Mouse (Mus musculus) liver, adult 2 months (tissue): Measurements from ENCODE around the gene Vopp1. TPM values are rescaled to one million over a fixed set of nuclear protein-coding genes. Genes with fewer than 3 reads are reported as not detected.
A peak's percentile ranks its signal among the peaks of the same experiment; 100 is the strongest.

Experiments used
- DNase-seq: peaks from one replicate; pipeline ENCODE4 v3.0.0-alpha.2; 2011; ENCODE audit warnings: low read depth, low spot score; ENCODE audit errors: extremely low read depth
- H3K27ac ChIP-seq: fragments of 200-500 bp; replicated peaks from 2 replicates; pipeline ENCODE4 v1.5.1; 2012; ENCODE audit warnings: low read depth, mild to moderate bottlenecking, control low read depth, inconsistent platforms, low read length; ENCODE audit not compliant: insufficient read depth
- H3K27me3 ChIP-seq: fragments of 200-500 bp; 2 replicates; pipeline ENCODE4 v1.6.1; 2012; ENCODE audit warnings: mild to moderate bottlenecking, moderate library complexity, low read length, inconsistent platforms; ENCODE audit not compliant: control insufficient read depth, insufficient read depth
- H3K36me3 ChIP-seq: fragments of 200-500 bp; 2 replicates; pipeline ENCODE4 v1.6.1; 2012; ENCODE audit warnings: low read length, inconsistent platforms; ENCODE audit not compliant: control insufficient read depth, insufficient read depth
- H3K4me1 ChIP-seq: fragments of 200-500 bp; 2 replicates; pipeline ENCODE4 v1.6.1; 2011; ENCODE audit warnings: low read length; ENCODE audit not compliant: control insufficient read depth, insufficient read depth
- H3K4me3 ChIP-seq: fragments of 200-500 bp; 2 replicates; pipeline ENCODE4 v1.5.1; 2011; ENCODE audit warnings: low read depth, mild to moderate bottlenecking, control low read depth, low read length, moderate library complexity; ENCODE audit not compliant: insufficient read depth
- H3K79me2 ChIP-seq: fragments of 200-500 bp; 2 replicates; pipeline ENCODE4 v1.6.1; 2012; ENCODE audit warnings: inconsistent platforms, mild to moderate bottlenecking, low read length, moderate library complexity; ENCODE audit not compliant: control insufficient read depth, insufficient read depth
- H3K9ac ChIP-seq: fragments of 200-500 bp; 2 replicates; pipeline ENCODE4 v1.6.1; 2012; ENCODE audit warnings: low read depth, mild to moderate bottlenecking, control low read depth, inconsistent platforms, low read length
- CTCF ChIP-seq: fragments of 200-500 bp; IDR thresholded peaks from 2 replicates; pipeline ENCODE4 v1.5.1; 2011; ENCODE audit warnings: low read depth, low read length, control low read depth
- POLR2A ChIP-seq: fragments of 200-500 bp; IDR thresholded peaks from 2 replicates; pipeline ENCODE4 v1.6.1; 2011; ENCODE audit warnings: low read length, control low read depth; ENCODE audit not compliant: insufficient read depth; ENCODE audit errors: extremely low read depth
- WGBS: fragments of 180-500 bp; shearing (Covaris S2); methylation state at CpG from one replicate; pipeline ENCODE4 v1.1.7; 2018; 5-methylcytosine and 5-hydroxymethylcytosine counted together
- polyA plus RNA-seq: library from polyadenylated mRNA; depleted of rRNA; stranded (reverse); fragments of >200 nt; gene quantifications from 2 replicates; pipeline ENCODE4 v1.2.3, GENCODE M21; 2012
- total RNA-seq: library from RNA; depleted of rRNA; stranded (reverse); fragments of >200 nt; gene quantifications from 2 replicates; pipeline ENCODE4 v1.2.3, GENCODE M21; 2014

Gene Vopp1
- total and polyA plus RNA-seq, 2 experiments: 1.4 to 3.0 TPM

DNA sequence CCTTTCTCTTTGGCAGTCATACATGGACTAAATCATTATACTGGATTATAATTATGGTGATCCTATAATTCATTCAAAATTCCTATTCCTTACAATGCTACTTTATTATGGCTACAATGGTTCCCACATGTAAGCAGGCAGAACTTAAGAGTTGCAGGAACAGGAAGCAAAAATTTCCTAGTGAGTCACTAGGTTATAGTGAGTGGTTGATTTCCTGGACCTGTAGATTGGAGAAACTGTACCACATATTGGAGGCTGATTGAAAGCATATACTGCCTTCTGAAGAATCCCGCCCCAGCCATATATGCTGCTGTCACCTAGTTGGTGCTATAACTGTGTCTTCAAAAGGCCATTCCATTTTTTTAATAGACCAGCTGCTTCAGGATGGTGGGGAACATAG, 82.2 kb downstream of the Vopp1 start:
- WGBS: 91% methylated on average over 1 of the region's 1 CpGs
- Histone ChIP-seq H3K9ac (no peak overlapping the region), H3K27ac (no peak overlapping the region), H3K4me1 (no peaks in the 10 kb centered on the region), H3K79me2 (no peaks in the 10 kb centered on the region), H3K36me3 (no peaks in the 10 kb centered on the region), H3K4me3 (no peak overlapping the region), H3K27me3 (no peaks in the 10 kb centered on the region)
- no peak for TF ChIP-seq CTCF
- TF ChIP-seq POLR2A: no peak
- no peak for DNase-seq

- TF ChIP-seq CTCF: no peak
- TF ChIP-seq POLR2A: no peak
- Histone ChIP-seq H3K27ac (no peak overlapping the region), H3K27me3 (no peaks in the 10 kb centered on the region), H3K36me3 (peaks cover 10% of the 10 kb centered on the region; the same call in 1 of the 2 replicates), H3K79me2 (no peaks in the 10 kb centered on the region), H3K9ac (no peak overlapping the region), H3K4me3 (no peak overlapping the region), H3K4me1 (no peaks in the 10 kb centered on the region)
- WGBS: 78% methylated on average over 1 of the region's 1 CpGs
- no peak for DNase-seq
These were observed 103.6 kb downstream of the Vopp1 start for GRCm38 (mm10) chr6:57721347-57721746.

GRCm38 (mm10) chr6:57711726-57712125, 113.2 kb downstream of the Vopp1 start:
- H3K4me3 ChIP-seq: no peak overlapping the region
- H3K4me1 ChIP-seq: no peaks in the 10 kb centered on the region
- no peak overlapping the region for H3K27ac ChIP-seq
- no peaks in the 10 kb centered on the region for H3K27me3 ChIP-seq
- no peak for DNase-seq
- 52% methylated on average over 1 of the region's 1 CpGs for WGBS
- H3K36me3 ChIP-seq: no peaks in the 10 kb centered on the region
- H3K79me2 ChIP-seq: no peaks in the 10 kb centered on the region; the same call in 1 of the 2 replicates
- TF ChIP-seq POLR2A (no peak), CTCF (no peak)
- H3K9ac ChIP-seq: no peak overlapping the region

GRCm38 (mm10) chr6:57706721-57707120, 118.2 kb downstream of the Vopp1 start:
- no peak overlapping the region; the same call in 1 of the 2 replicates for H3K4me3 ChIP-seq
- H3K4me1 ChIP-seq: peaks cover 2% of the 10 kb centered on the region; the same call in 1 of the 2 replicates
- H3K36me3 ChIP-seq: no peaks in the 10 kb centered on the region
- H3K9ac ChIP-seq: no peak overlapping the region
- no peak overlapping the region for H3K27ac ChIP-seq
- 46% methylated on average over 1 of the region's 1 CpGs for WGBS
- peaks cover 2% of the 10 kb centered on the region; the same call in 1 of the 2 replicates for H3K79me2 ChIP-seq
- TF ChIP-seq POLR2A (no peak), CTCF (no peak)
- DNase-seq: peak; percentile 59
- no peaks in the 10 kb centered on the region for H3K27me3 ChIP-seq

DNA sequence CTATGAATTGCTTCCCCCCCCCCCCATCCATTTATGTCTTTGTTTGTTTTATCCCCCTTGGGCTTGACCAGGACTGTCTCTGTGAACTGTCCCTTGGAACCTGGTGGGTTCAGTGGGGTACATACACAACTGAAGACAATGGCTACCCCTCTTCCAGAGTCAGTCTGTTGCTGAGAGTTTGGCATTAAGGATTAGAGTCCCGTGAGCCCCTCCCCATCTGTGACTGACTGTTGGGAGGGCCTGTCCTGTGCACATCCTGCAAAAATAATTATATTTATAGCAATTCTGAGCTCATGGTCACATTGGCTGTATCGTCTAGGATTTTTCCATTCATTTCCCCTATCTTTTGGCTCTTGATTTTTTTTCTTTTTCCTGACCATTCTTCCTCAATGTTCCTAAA, 121.3 kb downstream of the Vopp1 start:
- peaks cover 2% of the 10 kb centered on the region; the same call in 1 of the 2 replicates for H3K79me2 ChIP-seq
- H3K9ac ChIP-seq: peak overlapping the region; percentile 63
- H3K4me1 ChIP-seq: peaks cover 2% of the 10 kb centered on the region; the same call in 1 of the 2 replicates
- no peak for DNase-seq
- H3K27ac ChIP-seq: no peak overlapping the region
- peak overlapping the region; percentile 85 for H3K4me3 ChIP-seq
- H3K36me3 ChIP-seq: no peaks in the 10 kb centered on the region
- H3K27me3 ChIP-seq: no peaks in the 10 kb centered on the region
- TF ChIP-seq CTCF (no peak), POLR2A (no peak)
- 40% methylated on average over 2 of the region's 2 CpGs for WGBS

DNA sequence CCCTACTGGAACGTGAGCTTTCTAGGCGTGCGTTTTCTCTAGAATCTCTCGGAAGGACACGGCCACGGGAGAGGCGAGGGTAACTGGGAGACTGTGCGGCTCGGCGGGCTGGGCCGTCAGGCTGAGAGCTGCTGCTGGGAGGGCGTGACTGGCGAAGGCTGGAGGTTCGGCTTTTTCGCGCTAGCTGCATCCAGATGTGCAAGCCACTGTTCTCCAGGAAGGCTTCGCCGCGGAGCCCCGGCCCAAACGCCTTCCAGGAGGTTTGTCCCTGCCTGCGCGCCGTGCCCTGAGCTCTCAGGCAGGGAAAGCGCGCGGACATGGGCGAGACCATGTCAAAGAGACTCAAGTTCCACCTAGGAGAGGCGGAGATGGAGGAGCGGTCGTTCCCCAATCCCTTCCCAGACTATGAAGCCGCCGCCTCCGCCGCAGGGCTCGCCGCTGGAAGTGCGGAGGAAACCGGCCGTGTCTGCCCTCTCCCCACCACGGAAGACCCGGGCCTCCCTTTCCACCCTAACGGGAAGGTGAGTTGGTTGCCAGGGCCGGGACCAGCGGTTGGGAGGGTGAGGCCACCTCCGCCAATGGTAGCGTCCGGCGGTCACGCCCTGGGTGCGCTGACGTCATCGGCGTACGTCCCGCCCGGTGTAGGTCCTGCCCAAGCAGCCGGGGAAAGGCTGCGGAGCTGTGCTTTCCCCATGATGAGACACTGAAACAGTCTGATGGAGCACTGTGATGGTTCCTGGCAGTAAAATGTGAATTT, 122.0 kb downstream of the Vopp1 start:
- Histone ChIP-seq H3K27me3 (no peaks in the 10 kb centered on the region), H3K4me3 (peak overlapping the region; percentile 85), H3K36me3 (no peaks in the 10 kb centered on the region), H3K27ac (peak overlapping the region; percentile 91), H3K4me1 (peaks cover 2% of the 10 kb centered on the region; the same call in 1 of the 2 replicates), H3K9ac (peak overlapping the region; percentile 83), H3K79me2 (peaks cover 2% of the 10 kb centered on the region; the same call in 1 of the 2 replicates)
- TF ChIP-seq POLR2A: peak; percentile 65; the same call in 1 of the 2 replicates
- no peak for TF ChIP-seq CTCF
- under 1% methylated on average over 59 of the region's 59 CpGs for WGBS
- peak; percentile 89 for DNase-seq
